Mouse (Mus musculus): ENCODE measurements around the gene Sall4.

DNA sequence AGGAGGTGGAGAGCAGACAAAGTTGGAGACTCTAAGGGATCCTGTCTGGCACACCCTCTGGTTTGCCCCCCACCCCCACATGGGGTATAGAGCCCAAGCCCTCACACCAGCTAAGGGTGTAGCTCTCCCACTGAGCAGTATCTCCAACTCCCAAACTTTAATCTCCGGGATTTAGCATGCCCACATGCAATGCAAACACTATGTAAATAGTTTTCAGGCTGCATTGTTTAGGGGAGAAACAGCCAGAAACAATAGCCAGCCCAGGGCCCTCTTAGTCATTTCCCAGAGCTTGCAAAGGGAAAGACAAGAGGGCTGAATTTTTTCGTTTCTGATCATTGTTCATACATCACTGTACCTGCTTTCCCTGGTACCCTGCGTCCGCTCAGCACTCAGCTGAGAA lies 5.8 kb downstream of the Sall4 start:
- TF ChIP-seq POLR2A (IDR thresholded peaks at IDR 0.05; ENCODE audit: low read depth, low read length) (no peak), CTCF (IDR thresholded peaks at IDR 0.05; ENCODE audit: borderline replicate concordance, insufficient read depth, low read length) (no peak)

All from embryonic fibroblast, embryonic 13.5 days (primary cell).